Mouse (Mus musculus): ENCODE data around the gene Gm8797.
"Not testable (repeated sequence)": the region's sequence is repeated elsewhere in the genome, so short reads cannot be mapped to it uniquely, and the experiment has no call there.

Gene Gm8797

GRCm38 (mm10) chr3:5750506-5750905, at the start of gene Gm8797:
Gene Gm8797, plus strand, starts transcription at chr3:5750806.
- DNase-seq (ENCODE audit: low spot score in 2 of 2): not testable (repeated sequence)

- DNase-seq (ENCODE audit: low spot score in 2 of 2): no peak
Measured at GRCm38 (mm10) chr3:5714481-5714880, 36.1 kb upstream of the Gm8797 start.

GRCm38 (mm10) chr3:5732931-5733330, 17.7 kb upstream of the Gm8797 start:
- no peak for DNase-seq (ENCODE audit: low spot score in 2 of 2)

GRCm38 (mm10) chr3:5754763-5755478, 4.3 kb downstream of the Gm8797 start:
- peak; percentile 38 to 39 for DNase-seq (ENCODE audit: low spot score in 2 of 2)

- DNase-seq (ENCODE audit: low spot score in 2 of 2): no peak
Measured at GRCm38 (mm10) chr3:5766256-5766655, 15.7 kb downstream of the Gm8797 start.

GRCm38 (mm10) chr3:5776894-5777293, 26.3 kb downstream of the Gm8797 start:
- DNase-seq (ENCODE audit: low spot score in 2 of 2): no peak
